Mouse (Mus musculus) liver, postnatal 0 days (tissue): ENCODE measurements around the gene Kcnk13.

Source experiments
- CTCF ChIP-seq: sonication (generic); IDR thresholded peaks from 2 replicates; pipeline ENCODE4 v1.5.1; 2016; ENCODE audit warnings: antibody characterized with exemption, low read depth
- EP300 ChIP-seq: IDR thresholded peaks from 2 replicates; pipeline ENCODE4 v1.6.1; 2016; ENCODE audit warnings: antibody characterized with exemption, low read depth, mild to moderate bottlenecking

DNA sequence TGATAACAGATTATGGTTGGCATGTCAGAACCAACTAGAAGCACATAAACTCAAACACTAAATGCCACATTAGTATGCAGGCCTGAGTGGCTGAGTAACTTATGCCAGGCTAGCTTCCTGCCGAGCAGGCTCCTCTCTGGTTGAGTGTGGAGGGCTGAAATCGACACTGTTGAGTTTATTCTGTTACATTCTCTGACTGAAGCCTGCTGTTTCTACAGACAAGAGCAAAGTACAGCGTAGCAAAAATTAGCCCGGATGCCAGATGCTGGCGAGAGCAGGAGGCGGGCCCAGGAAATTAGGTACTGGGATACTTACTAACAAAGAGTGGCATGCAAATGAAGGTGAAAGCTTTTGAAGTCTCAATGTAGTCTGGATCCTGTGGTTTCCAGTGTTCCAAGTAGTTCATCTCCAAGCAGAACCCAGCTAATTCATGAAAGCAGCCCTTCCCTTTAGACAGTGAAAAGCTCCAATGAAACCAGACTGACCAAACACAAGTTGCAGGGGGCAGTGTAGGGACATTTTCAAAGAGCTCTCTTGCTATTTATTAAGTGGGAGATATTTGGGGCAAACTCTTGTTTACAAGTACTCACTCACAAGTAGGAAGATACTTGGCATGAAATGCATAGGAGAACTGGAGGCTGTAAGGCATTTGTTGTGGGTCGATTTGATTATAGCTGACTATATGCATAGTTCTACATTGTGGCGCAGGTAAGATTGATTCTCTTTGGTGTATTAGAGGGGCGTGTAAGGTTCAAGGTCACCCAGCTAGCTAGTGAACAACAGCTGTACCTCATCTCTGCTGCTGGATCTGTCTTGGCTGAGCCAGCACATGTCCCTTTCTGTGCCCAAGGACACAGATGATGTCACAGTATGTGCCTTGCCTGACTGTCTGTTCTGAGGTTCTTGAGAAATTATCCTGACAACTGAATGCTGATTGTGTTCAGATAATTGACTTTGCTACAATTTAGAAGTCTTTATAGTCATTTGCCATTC, 5.9 kb upstream of the Kcnk13 start:
- no peak for TF ChIP-seq EP300
- no peak for TF ChIP-seq CTCF
